Mouse (Mus musculus) adrenal gland, adult (tissue): ENCODE results near the gene Crcp.

ENCODE experiments used
- DNase-seq, 2 experiments: peaks; one replicate each; pipeline ENCODE4 v3.0.0; 2022 to 2023; ENCODE audit warnings: low spot score in 1 of 2; ENCODE audit not compliant: inconsistent age in 2 of 2

The Crcp gene

GRCm38 (mm10) chr5:130029142-130029897 lies at the start of gene Crcp, which contains the start of gene Asl:
Crcp (plus strand) TSS chr5:130029290.
Asl (minus strand) TSS chr5:130029247.
- DNase-seq, result peak; percentile 86 to 96

- no peak for DNase-seq
Observed at GRCm38 (mm10) chr5:129980216-129980615, 48.9 kb upstream of the Crcp start.

- peak; percentile 49 to 81 for DNase-seq
Observed at GRCm38 (mm10) chr5:129989376-129989775, 39.7 kb upstream of the Crcp start.

- no peak for DNase-seq
Observed at GRCm38 (mm10) chr5:129991898-129992297, 37.2 kb upstream of the Crcp start.

- no peak for DNase-seq
Observed at GRCm38 (mm10) chr5:129993374-129993773, 35.7 kb upstream of the Crcp start.

GRCm38 (mm10) chr5:129994989-129995388 lies 34.1 kb upstream of the Crcp start:
- no peak for DNase-seq

- no peak for DNase-seq
Observed at GRCm38 (mm10) chr5:129997700-129998099, 31.4 kb upstream of the Crcp start.

- peak; percentile 54 to 81 for DNase-seq
Observed at GRCm38 (mm10) chr5:129999097-129999496, 30.0 kb upstream of the Crcp start.

- DNase-seq, result peak; percentile 32 to 57
Observed at GRCm38 (mm10) chr5:130000735-130001134, 28.4 kb upstream of the Crcp start.

GRCm38 (mm10) chr5:130001356-130001987 lies 27.6 kb upstream of the Crcp start:
- DNase-seq, result no peak

- peak; percentile 92 to 97 for DNase-seq
Observed at GRCm38 (mm10) chr5:130002301-130003146, 26.6 kb upstream of the Crcp start, which contains the start of gene Gusb. Gusb (minus strand) TSS chr5:130003049.

- DNase-seq, result peak in 1 of 2 experiments; percentile 46
Observed at GRCm38 (mm10) chr5:130003229-130003628, 25.9 kb upstream of the Crcp start.

GRCm38 (mm10) chr5:130007344-130007743 lies 21.7 kb upstream of the Crcp start:
- DNase-seq, result no peak

GRCm38 (mm10) chr5:130008034-130008590 lies 21.0 kb upstream of the Crcp start:
- no peak for DNase-seq

GRCm38 (mm10) chr5:130009784-130010183 lies 19.3 kb upstream of the Crcp start:
- no peak for DNase-seq

- DNase-seq, result no peak
Observed at GRCm38 (mm10) chr5:130010961-130011360, 18.1 kb upstream of the Crcp start.

- no peak for DNase-seq
Observed at GRCm38 (mm10) chr5:130015104-130015503, 14.0 kb upstream of the Crcp start.

- DNase-seq, result no peak
Observed at GRCm38 (mm10) chr5:130019461-130019860, 9.6 kb upstream of the Crcp start.

- DNase-seq, result peak; percentile 31 to 65
Observed at GRCm38 (mm10) chr5:130021361-130021966, 7.6 kb upstream of the Crcp start.

- DNase-seq, result no peak
Observed at GRCm38 (mm10) chr5:130022366-130022765, 6.7 kb upstream of the Crcp start.
